Mouse (Mus musculus): ENCODE data around the gene Fam71e2.
"Not testable (repeated sequence)": the region's sequence is repeated elsewhere in the genome, so short reads cannot be mapped to it uniquely, and the experiment has no call there.

Fam71e2 gene

GRCm38 (mm10) chr7:4771202-4771601 lies at the start of gene Fam71e2:
Gene Fam71e2, minus strand, starts transcription at chr7:4771302.
- DNase-seq = no peak

- DNase-seq = no peak
Measured at GRCm38 (mm10) chr7:4816559-4816958, 45.5 kb upstream of the Fam71e2 start.

GRCm38 (mm10) chr7:4813105-4813791 lies 42.1 kb upstream of the Fam71e2 start:
- no peak for DNase-seq

GRCm38 (mm10) chr7:4812303-4813104 lies 41.4 kb upstream of the Fam71e2 start, which contains the start of gene Ube2s:
Gene Ube2s, minus strand, starts transcription at chr7:4812590.
- DNase-seq = peak; percentile 99

GRCm38 (mm10) chr7:4811842-4812302 lies 40.8 kb upstream of the Fam71e2 start:
- DNase-seq = peak in 1 of 2 experiments; percentile 56

- not testable (repeated sequence) for DNase-seq
Measured at GRCm38 (mm10) chr7:4811131-4811530, 40.0 kb upstream of the Fam71e2 start.

- DNase-seq = peak; percentile 64 to 67
Measured at GRCm38 (mm10) chr7:4806716-4807115, 35.6 kb upstream of the Fam71e2 start.

- no peak for DNase-seq
Measured at GRCm38 (mm10) chr7:4802247-4802646, 31.1 kb upstream of the Fam71e2 start.

GRCm38 (mm10) chr7:4795767-4796433 lies 24.8 kb upstream of the Fam71e2 start:
- peak; percentile 53 to 59 for DNase-seq

- DNase-seq = no peak
Measured at GRCm38 (mm10) chr7:4794631-4795168, 23.6 kb upstream of the Fam71e2 start.

- no peak for DNase-seq
Measured at GRCm38 (mm10) chr7:4793674-4794073, 22.6 kb upstream of the Fam71e2 start.

- peak in 1 of 2 experiments; percentile 26 for DNase-seq
Measured at GRCm38 (mm10) chr7:4793248-4793647, 22.1 kb upstream of the Fam71e2 start.

- peak; percentile 95 to 96 for DNase-seq
Measured at GRCm38 (mm10) chr7:4792278-4793212, 21.4 kb upstream of the Fam71e2 start, which contains the start of gene Rpl28. Gene Rpl28, plus strand, starts transcription at chr7:4792874.

- peak; percentile 74 to 79 for DNase-seq
Measured at GRCm38 (mm10) chr7:4789436-4789935, 18.4 kb upstream of the Fam71e2 start, which contains the start of gene Tmem238. Gene Tmem238, minus strand, starts transcription at chr7:4789656.

GRCm38 (mm10) chr7:4788499-4789435 lies 17.7 kb upstream of the Fam71e2 start:
- peak in 1 of 2 experiments; percentile 71 for DNase-seq

- peak; percentile 58 to 64 for DNase-seq
Measured at GRCm38 (mm10) chr7:4783667-4784268, 12.7 kb upstream of the Fam71e2 start.

- no peak for DNase-seq
Measured at GRCm38 (mm10) chr7:4782759-4783158, 11.7 kb upstream of the Fam71e2 start, which contains the start of the genes Il11 and Tmem190. Gene Il11, minus strand, starts transcription at chr7:4782859. Gene Tmem190, plus strand, starts transcription at chr7:4782937.

- DNase-seq = no peak
Measured at GRCm38 (mm10) chr7:4782130-4782529, 11.0 kb upstream of the Fam71e2 start.

- no peak for DNase-seq
Measured at GRCm38 (mm10) chr7:4779921-4780320, 8.8 kb upstream of the Fam71e2 start.

Measured in cerebellum, postnatal 14 days (tissue).